Mouse (Mus musculus) thymus, adult 2 months (tissue): Measurements from ENCODE around the gene Ccl11.

Experiments
- CTCF ChIP-seq: fragments of 200-500 bp; IDR thresholded peaks from 2 replicates; pipeline ENCODE4 v1.5.1; 2012; ENCODE audit warnings: mild to moderate bottlenecking, control low read depth, low read length, moderate library complexity, borderline replicate concordance; ENCODE audit not compliant: control insufficient read depth, poor library complexity, insufficient read depth; ENCODE audit errors: extremely low read depth
- POLR2A ChIP-seq: fragments of 200-500 bp; IDR thresholded peaks from 2 replicates; pipeline ENCODE4 v1.6.1; 2012; ENCODE audit warnings: mild to moderate bottlenecking, low read length, control low read depth, moderate library complexity; ENCODE audit not compliant: control insufficient read depth, poor library complexity, insufficient read depth; ENCODE audit errors: extremely low read depth

GRCm38 (mm10) chr11:82080865-82081264 lies 23.2 kb downstream of the Ccl11 start:
- TF ChIP-seq CTCF (no peak), POLR2A (no peak)
